Mouse (Mus musculus) thymus, postnatal 0 days (tissue): ENCODE measurements around the gene 1810030O07Rik. TPM values are rescaled to one million over a fixed set of nuclear protein-coding genes. Genes with fewer than 3 reads are reported as not detected.
"Not testable (repeated sequence)": the region's sequence is repeated elsewhere in the genome, so short reads cannot be mapped to it uniquely, and the experiment has no call there.

ENCODE experiments used
- DNase-seq: peaks from one replicate; pipeline ENCODE4 v3.0.0-alpha.2; 2015; ENCODE audit warnings: low spot score
- polyA plus RNA-seq: library from polyadenylated mRNA; unstranded; fragments of >200 nt; fragmentation: Nextera tagmentation; extraction: Ambion mirVana; gene quantifications from 2 replicates; pipeline ENCODE4 v1.2.1, GENCODE M21; 2015

1810030O07Rik gene
- 31.1 and 33.8 TPM in 2 replicates for polyA plus RNA-seq

DNA sequence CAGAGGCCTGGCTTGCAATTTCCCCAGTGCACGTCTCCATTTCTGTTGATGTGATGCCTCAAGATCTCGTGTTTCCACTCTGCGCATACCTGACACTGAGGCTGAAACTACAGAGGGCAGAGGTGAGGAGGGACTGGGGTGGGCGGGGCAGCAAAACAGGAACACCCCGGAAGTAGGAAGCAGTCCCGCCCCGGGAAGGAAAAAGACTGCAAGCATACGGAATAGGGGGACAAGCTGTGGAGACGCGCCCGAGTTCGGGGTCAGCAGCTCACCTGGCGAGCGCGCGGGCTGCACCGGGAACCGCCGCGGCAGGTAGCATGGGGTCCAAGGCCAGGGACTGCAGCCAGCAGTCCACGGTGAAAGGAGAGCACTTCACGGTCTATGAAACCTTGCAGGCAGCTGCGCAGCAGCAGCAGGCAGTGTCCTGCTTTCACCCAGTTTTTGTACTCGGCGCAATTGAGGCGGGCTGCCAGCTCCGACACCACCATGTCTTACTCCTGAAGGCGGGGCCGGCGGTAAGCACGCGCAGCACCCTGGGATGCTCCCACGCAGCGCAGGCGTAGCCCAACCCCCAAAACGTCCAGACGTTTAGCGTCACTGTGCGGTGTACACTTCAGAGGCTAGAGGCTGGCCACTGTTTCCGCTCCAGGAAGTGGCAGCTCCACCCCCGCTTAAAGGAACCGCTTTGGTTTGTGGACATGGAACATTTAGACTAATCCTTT, at the start of gene 1810030O07Rik:
Gene 1810030O07Rik, minus strand, starts transcription at position 615 of the 722 bp plus-strand sequence.
- peak; percentile 90 for DNase-seq

DNA sequence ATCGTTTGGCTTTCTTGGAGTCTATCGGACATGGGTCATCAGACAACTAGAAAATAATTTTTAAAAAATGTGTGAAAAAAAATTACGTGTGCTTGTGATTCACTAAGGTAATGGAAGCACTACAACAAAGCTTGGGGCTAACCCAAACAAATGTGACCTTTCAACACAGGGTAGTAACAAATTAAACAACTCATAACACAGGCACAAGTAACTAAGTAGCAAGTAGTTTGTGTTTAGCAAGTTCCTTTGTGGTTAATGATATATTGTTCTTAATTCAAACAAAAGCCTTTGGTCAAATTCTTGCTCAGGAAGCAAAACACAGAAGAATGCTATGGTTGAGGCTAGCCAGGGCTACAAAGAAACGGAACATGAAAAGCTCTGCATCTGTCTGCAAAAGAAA, 42.6 kb upstream of the 1810030O07Rik start:
- DNase-seq = no peak

DNA sequence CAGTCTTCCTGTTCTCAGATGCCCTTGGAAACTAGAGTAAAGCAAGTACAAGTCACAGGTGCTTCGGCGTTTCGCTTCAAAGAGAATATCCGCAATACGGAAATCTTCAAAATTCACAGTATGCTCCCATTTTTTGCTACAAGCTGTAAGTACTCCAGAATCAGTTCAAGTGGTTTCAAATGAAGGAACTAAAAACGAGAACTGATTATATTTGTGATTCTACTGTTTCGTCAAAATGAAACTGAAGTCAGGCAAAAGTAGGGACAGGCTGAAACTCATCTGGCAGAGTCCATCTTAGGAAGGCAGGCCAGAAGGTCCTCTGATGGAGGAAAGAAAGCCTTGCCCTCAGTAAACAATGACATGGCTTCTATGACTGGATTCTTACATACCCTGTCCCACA, 40.3 kb upstream of the 1810030O07Rik start:
- DNase-seq = no peak

DNA sequence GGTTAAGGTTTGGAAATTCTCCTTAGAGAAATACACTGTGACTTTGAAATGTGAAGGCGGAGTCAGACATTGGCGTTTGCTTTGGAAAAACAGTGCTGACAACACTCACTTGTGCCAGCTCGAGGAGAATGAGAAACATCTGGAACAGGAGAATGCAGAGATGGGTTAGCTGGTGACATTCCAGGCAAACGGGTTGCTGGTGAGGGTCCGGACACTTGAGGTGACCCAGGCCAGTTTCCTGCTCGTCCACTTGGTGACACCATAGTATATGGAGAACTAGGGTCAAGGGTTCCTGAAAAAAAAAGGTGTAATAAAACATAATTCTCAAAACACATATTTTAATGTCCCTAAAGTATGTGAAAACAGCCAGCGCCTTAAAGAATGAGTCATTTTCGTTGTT, 13.4 kb upstream of the 1810030O07Rik start:
- DNase-seq = no peak

DNA sequence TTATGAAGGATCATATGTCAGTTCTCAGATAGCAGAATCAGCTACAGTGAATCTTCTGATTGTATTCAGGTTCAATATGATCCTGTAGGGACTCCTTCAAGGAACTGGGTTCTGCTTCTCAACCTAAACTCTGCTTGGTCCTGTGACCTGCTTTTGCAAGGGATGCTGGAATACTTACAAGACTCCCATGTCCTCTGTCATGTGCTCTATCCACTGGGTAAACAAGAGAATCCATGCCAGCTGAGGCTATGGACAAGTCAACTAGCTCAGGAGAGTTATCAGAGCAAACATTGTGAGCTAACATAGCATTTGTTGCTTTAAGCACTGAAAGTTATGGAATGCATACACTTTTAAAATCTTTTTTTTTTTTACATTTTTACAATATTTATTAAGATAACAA, 12.6 kb upstream of the 1810030O07Rik start:
- DNase-seq = no peak

DNA sequence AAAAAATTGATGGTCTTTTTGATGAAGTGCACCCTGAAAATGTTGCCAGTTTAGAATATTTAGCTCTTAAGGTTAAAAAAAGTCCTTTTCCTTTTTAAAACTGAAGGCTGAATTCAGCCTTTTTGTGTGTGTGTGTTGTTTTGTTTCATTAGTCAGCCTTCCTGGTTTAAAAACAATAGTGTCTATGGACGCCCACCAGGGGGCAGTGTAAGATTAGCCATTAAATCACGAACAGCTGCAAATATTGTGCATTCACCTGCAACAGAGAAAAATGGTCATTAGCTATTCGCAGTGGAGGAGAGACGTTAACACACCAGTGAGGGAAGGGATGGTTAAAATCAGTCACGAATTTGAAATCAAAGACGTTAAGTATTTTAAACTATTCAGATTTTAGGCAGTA, 3.9 kb upstream of the 1810030O07Rik start:
- peak; percentile 63 for DNase-seq

DNA sequence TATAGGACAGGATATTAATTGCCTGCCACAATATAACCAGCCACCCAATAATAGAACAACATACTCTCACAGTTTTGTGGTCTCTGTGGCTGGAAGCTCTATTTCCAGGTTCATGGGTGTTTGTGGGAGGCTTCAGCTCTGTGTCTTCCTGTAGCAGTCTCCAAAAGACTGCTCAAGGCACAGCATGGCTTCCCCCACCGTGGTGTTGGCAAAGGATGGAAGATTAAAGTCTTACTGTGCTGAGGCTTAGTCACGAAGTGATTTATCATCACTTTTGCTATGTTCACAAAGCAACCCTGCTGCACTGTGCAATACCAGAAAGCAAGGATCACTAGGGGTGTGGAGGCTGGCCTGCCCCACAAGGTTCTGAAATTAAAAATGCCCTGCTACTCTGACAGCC, 19.6 kb downstream of the 1810030O07Rik start:
- no peak for DNase-seq

DNA sequence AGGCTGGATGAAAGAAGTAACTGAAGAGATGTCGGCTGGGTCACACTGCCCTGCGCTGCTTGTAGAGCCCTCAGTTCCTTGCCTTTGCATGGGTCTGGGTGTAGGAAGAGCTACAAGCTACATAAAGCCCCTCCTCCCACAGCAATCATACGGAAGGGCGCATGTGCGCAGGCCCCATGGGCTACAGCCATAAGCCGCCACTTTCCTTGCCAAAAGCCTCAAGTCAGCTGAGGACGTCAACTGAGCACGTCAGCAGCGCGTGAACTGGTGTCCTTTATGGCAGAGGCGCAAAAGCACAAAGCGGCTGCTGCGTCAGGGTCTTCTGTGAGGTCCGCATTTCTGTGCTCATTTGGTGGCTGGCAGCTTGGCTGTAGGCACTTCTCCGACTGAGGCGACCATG, 21.6 kb downstream of the 1810030O07Rik start:
- DNase-seq = no peak

DNA sequence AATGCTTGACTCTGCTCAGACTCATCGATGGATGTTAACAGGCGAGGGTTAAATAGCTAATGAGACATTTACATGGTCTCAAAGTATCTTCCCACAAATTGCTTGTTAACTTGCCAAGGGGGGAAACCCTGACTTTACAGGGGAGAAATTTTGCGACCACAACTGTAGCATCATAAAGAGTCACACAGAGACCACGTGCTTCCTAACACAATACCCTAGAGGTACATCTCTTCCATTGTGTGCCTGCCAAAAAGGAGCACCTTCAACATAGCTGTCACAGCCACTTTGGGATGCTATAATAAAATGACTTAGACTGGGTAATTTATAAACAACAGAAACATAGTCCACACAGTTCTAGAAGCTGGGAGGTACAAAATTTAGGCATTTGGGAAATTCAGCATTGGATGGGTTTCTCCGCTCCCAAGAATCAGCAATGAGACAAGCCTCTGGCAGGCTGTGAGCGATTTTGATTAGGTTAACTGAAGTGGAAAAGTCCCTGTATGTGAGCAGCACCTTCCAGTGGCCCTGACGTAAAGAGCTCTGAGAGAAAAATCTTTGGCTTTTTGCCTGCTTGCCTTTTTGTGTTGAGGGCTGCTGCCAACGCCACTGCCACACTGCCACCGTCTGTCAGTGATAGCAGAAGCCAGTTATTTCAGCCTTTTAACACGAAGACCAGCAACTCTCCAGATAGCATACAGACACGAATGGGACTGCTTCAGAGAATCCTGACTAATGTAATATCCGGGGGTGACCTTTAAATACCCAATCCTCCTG, 27.8 kb downstream of the 1810030O07Rik start:
- no peak for DNase-seq

DNA sequence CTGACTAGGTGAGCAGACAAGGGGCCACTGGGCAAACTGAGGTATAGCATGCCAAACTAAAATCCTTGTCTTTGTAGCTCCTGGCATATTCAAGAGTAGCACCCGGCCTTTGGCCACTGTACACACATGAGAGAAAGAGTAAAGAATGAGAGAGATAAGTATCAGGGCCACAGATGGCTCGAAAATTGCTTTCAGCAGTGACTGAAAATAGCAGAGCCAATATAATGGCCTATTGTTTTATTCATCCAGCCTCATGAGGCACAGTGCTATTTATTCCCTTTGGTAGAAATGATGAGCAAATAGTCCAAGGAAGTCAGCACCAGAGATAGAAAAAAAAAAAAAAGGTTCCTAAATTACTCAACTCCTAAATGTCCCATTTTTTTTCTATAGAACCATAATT, 28.5 kb downstream of the 1810030O07Rik start:
- DNase-seq = no peak

DNA sequence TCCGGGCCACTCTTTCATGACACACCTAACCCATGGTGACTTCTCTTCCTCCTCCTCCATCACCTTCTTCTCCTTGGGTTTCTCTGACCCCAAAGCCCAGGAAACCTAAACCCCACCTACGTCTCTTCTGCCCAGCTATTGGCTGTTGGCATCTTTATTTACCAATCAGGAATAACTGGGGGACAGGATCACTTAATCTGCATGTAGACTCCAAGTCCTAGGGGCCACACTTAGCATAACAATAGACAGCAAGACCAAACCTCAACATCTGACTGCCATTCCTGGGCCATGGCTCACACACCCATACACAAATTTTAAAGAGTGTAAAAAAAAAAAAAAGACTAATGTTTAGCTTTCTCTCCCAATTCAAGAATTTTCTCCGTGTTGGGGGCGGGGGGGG, 48.3 kb downstream of the 1810030O07Rik start:
- DNase-seq = no peak

DNA sequence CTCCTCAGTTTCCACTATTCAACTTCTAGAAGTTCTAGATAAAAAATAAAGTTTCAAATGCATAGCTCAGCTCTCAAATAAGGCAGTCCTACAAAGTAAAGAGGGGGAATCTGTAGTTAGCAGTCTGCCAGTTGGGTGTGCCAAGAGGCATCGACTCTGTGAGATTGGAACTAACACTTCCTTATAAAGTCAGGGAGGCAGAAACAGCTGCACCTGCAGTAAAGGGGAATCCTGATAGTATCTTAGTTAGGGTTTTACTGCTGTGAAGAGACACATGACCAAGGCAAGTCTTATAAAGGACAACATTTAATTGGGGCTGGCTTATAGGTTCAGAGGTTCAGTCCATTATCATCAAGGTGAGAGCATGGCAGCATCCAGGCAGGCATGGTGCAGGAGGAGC, 61.1 kb downstream of the 1810030O07Rik start:
- DNase-seq = not testable (repeated sequence)

DNA sequence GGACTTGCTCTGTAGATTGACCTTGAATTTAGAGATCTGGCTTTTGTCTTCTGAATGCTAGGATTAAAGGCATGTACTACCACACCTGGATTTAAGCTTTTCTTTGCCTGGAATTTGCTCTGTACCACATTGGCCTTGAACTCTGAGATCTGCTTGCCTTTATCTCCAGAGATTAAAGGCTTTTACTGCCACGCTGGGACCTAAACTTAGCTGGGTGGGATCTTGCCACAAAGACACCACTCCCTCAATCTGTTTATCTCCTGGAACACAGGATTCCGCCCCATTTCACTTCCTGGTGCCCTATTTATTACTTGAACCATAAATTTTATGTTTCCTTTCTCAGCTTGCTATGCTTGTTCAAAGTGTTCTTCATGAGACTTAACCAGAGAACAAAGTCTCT, 62.3 kb downstream of the 1810030O07Rik start:
- DNase-seq = no peak

DNA sequence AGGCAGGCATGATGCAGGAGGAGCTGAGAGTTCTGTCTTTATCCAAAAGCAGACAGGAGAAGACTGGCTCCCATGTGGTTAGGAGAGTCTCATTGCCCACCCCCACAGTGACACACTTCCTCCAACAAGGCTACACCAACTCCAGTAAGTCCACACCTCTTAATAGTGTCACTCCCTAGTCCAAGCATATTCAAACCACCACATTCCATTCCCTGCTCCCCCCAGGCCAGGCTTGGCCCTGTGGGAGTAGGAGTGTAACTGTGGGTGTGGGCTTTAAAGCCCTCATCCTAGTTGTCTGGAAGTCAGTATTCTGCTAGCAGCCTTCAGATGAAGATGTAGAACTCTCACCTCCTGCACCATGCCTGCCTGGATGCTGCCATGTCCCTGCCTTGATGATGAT, 62.9 kb downstream of the 1810030O07Rik start:
- not testable (repeated sequence) for DNase-seq

Other genes starting within 250 kb of the 1810030O07Rik start
- gene Atp6ap2, start 85.9 kb downstream of the 1810030O07Rik start, polyA plus RNA-seq = 125 and 129 TPM in 2 replicates
- 15.3 and 15.6 TPM in 2 replicates for gene Med14, start 88.4 kb upstream of the 1810030O07Rik start, polyA plus RNA-seq